Mouse (Mus musculus) c-Kit-positive CD71-positive TER-119-positive erythroid progenitor cells, embryonic 14.5 days (primary cell): ENCODE results near the gene Mybph.
A peak's percentile ranks its signal among the peaks of the same experiment; 100 is the strongest.

Experiments
- DNase-seq: peaks from one replicate; pipeline ENCODE4 v3.0.0-alpha.2; 2013; ENCODE audit warnings: low spot score

Gene Mybph

DNA sequence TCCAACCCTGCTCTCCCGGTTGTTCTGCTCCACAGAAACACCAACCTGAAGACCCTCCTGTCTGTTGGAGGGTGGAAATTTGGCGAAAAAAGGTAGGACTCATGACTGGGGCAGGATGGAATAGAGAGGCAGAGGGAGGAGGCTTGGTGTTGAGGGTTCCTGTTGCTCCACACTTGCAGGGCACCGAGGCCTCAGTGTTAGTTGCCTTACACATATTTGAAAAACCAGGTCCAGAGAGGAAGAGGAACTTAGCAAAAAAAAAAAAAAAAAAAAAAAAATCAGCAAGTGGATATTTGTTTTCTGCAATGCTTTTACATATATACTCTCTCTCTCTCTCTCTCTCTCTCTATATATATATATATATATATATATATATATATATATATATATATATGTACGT lies 9.2 kb upstream of the Mybph start:
- DNase-seq, result no peak

- no peak for DNase-seq
Observed at GRCm38 (mm10) chr1:134188217-134188616, 5.0 kb upstream of the Mybph start.

DNA sequence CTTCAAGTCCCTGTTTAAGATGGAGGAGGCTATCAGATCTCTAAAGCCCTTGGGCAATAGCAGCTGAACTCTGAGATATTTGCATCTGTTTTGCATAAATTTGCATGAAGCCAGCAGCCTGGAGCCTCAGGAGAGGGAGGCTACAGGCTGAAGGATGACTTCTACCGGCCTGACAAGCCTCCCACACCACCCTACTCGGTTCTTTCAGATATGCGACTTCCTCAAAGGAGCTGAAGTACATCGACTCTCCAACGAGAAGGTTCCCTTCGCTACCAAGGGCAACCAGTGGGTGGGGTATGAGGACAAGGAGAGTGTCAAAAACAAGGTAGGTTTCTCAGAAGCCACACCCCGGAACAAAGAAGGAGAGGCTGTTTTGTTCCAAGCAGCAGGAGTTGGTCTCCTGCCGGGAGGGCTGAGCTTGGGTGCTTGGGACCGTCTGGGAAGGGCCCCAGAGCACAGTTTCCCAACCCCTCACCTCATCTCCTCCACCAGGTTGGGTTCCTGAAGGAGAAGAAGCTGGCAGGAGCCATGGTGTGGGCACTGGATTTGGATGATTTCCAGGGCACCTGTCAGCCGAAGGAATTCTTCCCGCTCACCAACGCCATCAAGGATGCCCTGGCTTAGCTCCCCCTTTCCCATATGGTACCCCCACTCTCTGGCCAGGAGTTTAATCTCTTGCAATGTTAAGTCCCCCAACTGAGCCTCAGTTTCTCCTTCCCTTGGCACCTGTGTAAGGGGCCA lies 4.1 kb upstream of the Mybph start:
- no peak for DNase-seq

DNA sequence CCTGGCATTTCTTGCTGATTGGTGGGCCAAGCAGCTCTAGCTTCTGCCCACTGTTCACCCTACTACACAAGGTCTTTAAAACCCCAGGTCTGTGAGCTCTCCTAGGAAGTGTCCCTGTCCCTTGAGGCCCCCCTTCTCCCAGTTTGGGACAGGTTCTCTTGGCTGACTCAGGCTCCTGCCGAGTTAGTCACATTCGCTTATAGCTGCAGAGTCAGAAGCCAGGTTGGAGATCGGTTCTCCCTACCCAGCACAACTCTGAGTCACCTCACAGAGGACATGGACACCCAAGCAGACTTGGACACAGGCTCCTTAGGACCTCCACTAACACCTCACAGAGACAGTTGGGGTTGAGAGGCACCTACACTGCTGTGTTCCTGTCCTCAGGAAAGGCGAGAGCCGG lies 2.1 kb upstream of the Mybph start:
- no peak for DNase-seq

- no peak for DNase-seq
Observed at GRCm38 (mm10) chr1:134192024-134192423, 1.2 kb upstream of the Mybph start.

DNA sequence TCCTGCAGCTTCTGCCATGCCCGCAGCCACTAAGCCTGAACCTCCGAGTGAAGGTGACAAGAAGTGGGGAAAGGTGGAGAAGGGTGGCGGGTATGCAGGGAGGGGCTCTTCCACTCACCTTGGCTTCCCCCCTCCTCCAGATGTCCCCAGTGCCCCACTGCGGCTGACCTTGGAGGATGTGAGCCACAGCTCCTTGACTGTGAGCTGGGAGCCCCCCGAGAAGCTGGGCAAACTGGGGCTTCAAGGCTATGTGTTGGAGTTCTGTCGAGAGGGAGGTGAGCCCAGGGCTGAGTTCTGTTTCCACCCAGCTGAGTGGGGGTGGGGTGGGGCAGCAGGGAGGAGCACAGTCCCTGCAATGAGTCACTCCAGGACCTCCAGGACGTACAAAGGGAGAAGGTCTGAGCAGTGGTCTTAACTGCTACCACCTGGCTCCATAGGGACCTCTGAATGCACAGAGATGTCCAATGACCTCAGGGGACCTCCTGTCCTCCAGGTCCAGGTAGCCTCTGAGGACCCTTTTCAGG lies 488 bp downstream of the Mybph start:
- DNase-seq, result no peak

- no peak for DNase-seq
Observed at GRCm38 (mm10) chr1:134194298-134195022, 1.2 kb downstream of the Mybph start.

GRCm38 (mm10) chr1:134195117-134195516 lies 1.9 kb downstream of the Mybph start:
- no peak for DNase-seq

DNA sequence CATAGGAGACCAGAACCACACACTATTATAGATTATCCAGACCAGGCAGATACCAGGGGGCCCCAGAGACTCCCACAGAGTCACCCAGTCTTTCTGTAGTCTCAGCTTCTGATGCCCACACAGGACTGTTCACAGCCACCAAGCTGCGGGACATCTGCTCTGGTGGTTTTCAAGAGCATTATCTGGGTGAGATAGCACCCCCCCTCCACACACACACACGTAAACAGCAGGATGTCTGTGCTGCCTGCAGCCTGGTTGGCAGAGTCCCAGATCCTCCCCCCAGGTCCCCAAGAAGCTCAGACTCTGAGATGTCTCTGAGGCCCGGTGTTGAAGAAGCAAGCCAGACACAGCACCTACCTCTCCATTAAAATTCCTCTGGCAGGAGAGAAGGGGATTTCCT lies 2.3 kb downstream of the Mybph start:
- no peak for DNase-seq

GRCm38 (mm10) chr1:134195979-134196378 lies 2.7 kb downstream of the Mybph start:
- DNase-seq, result no peak

DNA sequence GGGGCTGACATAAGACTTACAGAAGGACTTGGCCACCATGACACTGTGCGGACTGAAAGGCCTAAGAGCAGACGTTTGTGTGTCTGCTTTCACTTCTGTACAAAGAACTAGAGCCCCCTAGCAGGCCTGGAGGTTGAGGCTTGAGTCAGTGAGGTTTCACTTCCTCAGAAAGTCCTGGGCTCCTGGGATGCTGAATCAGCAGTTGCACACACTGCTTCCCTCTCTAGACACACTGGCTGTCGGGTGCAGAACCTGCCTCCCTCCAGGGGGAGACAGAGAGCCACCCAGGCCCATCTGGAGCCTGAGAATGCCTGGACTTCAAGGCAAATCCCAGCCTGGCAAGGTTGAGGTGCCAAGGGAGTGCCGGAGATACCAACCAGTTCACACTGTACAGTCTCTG lies 3.1 kb downstream of the Mybph start:
- peak; percentile 44 for DNase-seq

DNA sequence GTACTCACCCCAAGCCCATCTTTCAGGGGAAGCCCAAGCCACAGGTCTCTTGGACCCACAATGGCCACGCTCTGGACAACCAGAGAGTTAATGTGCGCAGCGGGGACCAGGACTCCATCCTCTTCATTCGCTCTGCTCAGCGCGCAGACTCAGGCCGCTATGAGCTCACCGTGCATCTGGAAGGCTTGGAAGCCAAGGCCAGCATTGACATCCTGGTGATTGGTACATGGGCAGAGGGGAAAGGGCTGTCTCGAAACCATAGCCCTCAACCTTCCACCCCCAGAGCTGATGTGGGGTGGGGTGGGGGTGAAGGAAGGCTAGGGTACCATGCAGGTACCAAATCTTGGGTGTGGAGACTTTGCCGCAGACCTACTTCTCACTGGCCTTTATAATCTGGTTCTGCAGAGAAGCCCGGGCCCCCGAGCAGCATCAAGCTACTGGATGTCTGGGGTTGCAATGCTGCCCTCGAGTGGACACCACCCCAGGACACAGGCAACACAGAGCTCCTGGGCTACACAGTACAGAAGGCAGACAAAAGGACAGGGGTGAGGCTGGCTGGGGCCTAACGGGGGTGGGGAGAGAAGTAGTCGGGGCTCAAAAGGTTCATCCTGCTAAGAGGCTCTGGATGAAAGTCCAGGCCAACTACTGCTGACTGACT lies 4.2 kb downstream of the Mybph start:
- DNase-seq, result no peak

GRCm38 (mm10) chr1:134198197-134198995 lies 5.1 kb downstream of the Mybph start:
- no peak for DNase-seq

GRCm38 (mm10) chr1:134200481-134200880 lies 7.2 kb downstream of the Mybph start:
- DNase-seq, result no peak

DNA sequence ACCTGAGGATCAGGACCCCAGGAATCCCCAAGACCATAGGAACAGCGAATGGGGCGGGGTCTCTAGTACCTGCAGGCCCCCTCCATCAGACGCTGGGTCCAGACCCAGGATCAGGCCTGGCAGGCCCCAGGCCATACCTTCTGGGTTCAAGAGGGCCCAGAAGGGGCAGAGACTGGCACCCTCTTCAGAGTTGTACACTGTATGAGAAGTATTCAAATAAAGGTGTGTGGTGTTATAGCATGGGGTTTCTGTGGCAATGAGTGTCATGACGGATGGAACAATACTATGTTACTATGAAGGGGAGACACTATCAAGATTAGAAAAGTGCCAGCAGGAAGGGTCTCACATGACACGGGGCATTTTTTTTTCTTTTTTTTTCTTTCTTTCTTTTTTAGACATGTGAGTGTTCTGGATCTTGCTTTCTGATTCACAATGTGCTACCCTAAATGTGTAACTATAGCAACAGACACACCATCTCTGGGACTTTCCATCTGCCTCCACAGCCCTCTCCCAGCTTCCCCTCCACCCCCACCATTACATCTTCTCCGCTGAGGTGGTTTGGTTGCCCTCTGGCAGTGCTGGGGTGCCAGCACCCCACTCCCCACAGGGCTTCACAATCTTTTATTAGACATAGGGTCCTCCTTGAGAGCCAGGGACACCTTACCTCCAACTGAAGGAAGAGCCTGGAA lies 7.9 kb downstream of the Mybph start:
- no peak for DNase-seq

GRCm38 (mm10) chr1:134201751-134202420 lies 8.6 kb downstream of the Mybph start:
- no peak for DNase-seq

GRCm38 (mm10) chr1:134204230-134204629 lies 11.0 kb downstream of the Mybph start:
- DNase-seq, result no peak

GRCm38 (mm10) chr1:134205296-134206018 lies 12.2 kb downstream of the Mybph start:
- DNase-seq, result no peak

GRCm38 (mm10) chr1:134206085-134206484 lies 12.8 kb downstream of the Mybph start:
- DNase-seq, result no peak

- DNase-seq, result no peak
Observed at GRCm38 (mm10) chr1:134210179-134210755, 17.0 kb downstream of the Mybph start.
